Mouse (Mus musculus) midbrain, embryonic 16.5 days (tissue): ENCODE measurements around the gene Rplp0. TPM values are rescaled to one million over a fixed set of nuclear protein-coding genes. Genes with fewer than 3 reads are reported as not detected.
"Not testable (repeated sequence)": the region's sequence is repeated elsewhere in the genome, so short reads cannot be mapped to it uniquely, and the experiment has no call there.

ENCODE experiments used
- ATAC-seq: fragments of 200-750 bp; cut with Nextera tagmentation; 2 replicates; pipeline ENCODE4 v1.8.0; 2017; ENCODE audit warnings: moderate TSS enrichment
- H3K27ac ChIP-seq: fragments of 300-500 bp; sonication (generic); 2 replicates; pipeline ENCODE4 v1.5.1; 2014; ENCODE audit warnings: mild to moderate bottlenecking, low read length, mixed read lengths
- H3K27me3 ChIP-seq: fragments of 300-500 bp; sonication (generic); 2 replicates; pipeline ENCODE4 v1.6.1; 2014; ENCODE audit warnings: low read depth, low read length, mixed read lengths; ENCODE audit not compliant: control insufficient read depth, insufficient read depth
- H3K36me3 ChIP-seq: fragments of 300-500 bp; sonication (generic); 2 replicates; pipeline ENCODE4 v1.6.1; 2014; ENCODE audit warnings: mild to moderate bottlenecking, low read length, moderate library complexity, mixed read lengths; ENCODE audit not compliant: control insufficient read depth, insufficient read depth
- H3K4me1 ChIP-seq: fragments of 300-500 bp; sonication (generic); 2 replicates; pipeline ENCODE4 v1.6.1; 2014; ENCODE audit warnings: mild to moderate bottlenecking, low read length, mixed read lengths; ENCODE audit not compliant: control insufficient read depth, insufficient read depth
- H3K4me2 ChIP-seq: fragments of 300-500 bp; sonication (generic); 2 replicates; pipeline ENCODE4 v1.6.1; 2014; ENCODE audit warnings: mild to moderate bottlenecking, low read length, mixed read lengths
- H3K4me3 ChIP-seq: fragments of 300-500 bp; sonication (generic); 2 replicates; pipeline ENCODE4 v1.5.1; 2014; ENCODE audit warnings: low read depth, mild to moderate bottlenecking, low read length, moderate library complexity, mixed read lengths
- H3K9ac ChIP-seq: fragments of 300-500 bp; sonication (generic); 2 replicates; pipeline ENCODE4 v1.6.1; 2014; ENCODE audit warnings: low read depth, low read length, mixed read lengths
- H3K9me3 ChIP-seq: fragments of 300-500 bp; sonication (generic); replicated peaks from 2 replicates; pipeline ENCODE4 v1.6.1; 2014; ENCODE audit warnings: mild to moderate bottlenecking, low read length, mixed read lengths; ENCODE audit not compliant: control insufficient read depth, poor library complexity, severe bottlenecking
- WGBS: fragments of 180-500 bp; shearing (Covaris S2); extraction: QIAGEN DNeasy Blood & Tissue Kit; methylation state at CpG from one replicate; pipeline ENCODE4 v1.1.7; 2014; 5-methylcytosine and 5-hydroxymethylcytosine counted together
- polyA plus RNA-seq: library from polyadenylated mRNA; unstranded; fragments of >200 nt; fragmentation: Nextera tagmentation; extraction: Ambion mirVana; gene quantifications from 2 replicates; pipeline ENCODE4 v1.2.1, GENCODE M21; 2015

Gene Rplp0
- polyA plus RNA-seq, 1 experiment from 2014 or later = 826 TPM

GRCm38 (mm10) chr5:115569308-115569707 lies 10.0 kb downstream of the Rplp0 start:
- no peak overlapping the region for H3K4me3 ChIP-seq
- H3K4me2 ChIP-seq = no peak overlapping the region
- no peak for ATAC-seq
- 83% methylated on average over 11 of the region's 11 CpGs for WGBS
- peaks cover 11% of the 10 kb centered on the region for H3K36me3 ChIP-seq
- H3K27me3 ChIP-seq = no peaks in the 10 kb centered on the region
- H3K4me1 ChIP-seq = peaks cover 9% of the 10 kb centered on the region
- H3K27ac ChIP-seq = no peak overlapping the region
- H3K9ac ChIP-seq = no peak overlapping the region
- no peaks in the 10 kb centered on the region for H3K9me3 ChIP-seq

DNA sequence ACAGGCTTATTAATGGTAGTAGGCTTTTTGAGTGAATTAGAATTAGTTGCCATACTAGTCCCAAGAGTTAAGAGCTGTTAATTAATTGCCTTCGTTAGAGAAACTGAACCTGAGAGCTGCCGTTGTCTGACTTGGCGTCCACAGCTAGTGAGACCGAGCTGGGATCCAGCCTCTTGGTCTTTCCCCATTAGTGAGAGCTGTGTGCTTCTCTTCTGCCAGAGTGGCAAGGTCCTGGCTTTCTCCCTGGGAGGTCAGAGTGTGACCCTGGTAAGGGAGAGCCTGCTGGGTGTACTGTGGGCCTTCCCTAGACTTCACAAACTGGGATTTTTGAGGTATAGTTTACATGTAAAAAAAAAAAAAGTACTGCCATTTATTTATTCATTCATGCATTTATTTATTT lies 10.5 kb downstream of the Rplp0 start:
- no peaks in the 10 kb centered on the region for H3K27me3 ChIP-seq
- H3K27ac ChIP-seq = no peak overlapping the region
- H3K9me3 ChIP-seq = no peaks in the 10 kb centered on the region
- no peak overlapping the region for H3K4me3 ChIP-seq
- ATAC-seq = no peak
- H3K4me2 ChIP-seq = no peak overlapping the region
- H3K9ac ChIP-seq = no peak overlapping the region
- peaks cover 11% of the 10 kb centered on the region for H3K36me3 ChIP-seq
- peaks cover 9% of the 10 kb centered on the region for H3K4me1 ChIP-seq
- WGBS = 93% methylated on average over 4 of the region's 4 CpGs

DNA sequence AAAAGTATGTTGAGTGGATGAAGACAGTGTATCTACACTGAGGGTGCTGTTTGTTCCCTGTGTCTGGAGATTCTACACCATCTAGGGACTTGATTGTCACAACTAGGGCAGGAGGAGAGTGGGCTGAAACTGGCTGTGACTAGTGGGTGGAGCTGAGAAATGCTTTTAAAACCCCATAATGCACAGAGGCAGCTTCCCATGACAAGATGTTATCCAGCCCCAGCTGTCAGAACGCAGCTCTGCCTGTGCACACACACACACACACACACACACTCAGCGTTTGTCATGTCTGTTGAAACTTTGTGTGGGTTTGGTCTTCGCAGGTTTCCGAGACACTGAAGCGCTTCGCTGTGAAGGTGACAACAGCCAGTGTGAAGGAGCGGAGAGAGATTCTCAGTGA lies 11.8 kb downstream of the Rplp0 start:
- H3K27me3 ChIP-seq = no peaks in the 10 kb centered on the region
- H3K4me3 ChIP-seq = no peak overlapping the region
- WGBS = 96% methylated on average over 7 of the region's 7 CpGs
- H3K36me3 ChIP-seq = peaks cover 18% of the 10 kb centered on the region
- no peaks in the 10 kb centered on the region for H3K9me3 ChIP-seq
- ATAC-seq = no peak
- no peak overlapping the region for H3K27ac ChIP-seq
- no peak overlapping the region for H3K4me2 ChIP-seq
- H3K9ac ChIP-seq = no peak overlapping the region
- H3K4me1 ChIP-seq = peaks cover 4% of the 10 kb centered on the region

DNA sequence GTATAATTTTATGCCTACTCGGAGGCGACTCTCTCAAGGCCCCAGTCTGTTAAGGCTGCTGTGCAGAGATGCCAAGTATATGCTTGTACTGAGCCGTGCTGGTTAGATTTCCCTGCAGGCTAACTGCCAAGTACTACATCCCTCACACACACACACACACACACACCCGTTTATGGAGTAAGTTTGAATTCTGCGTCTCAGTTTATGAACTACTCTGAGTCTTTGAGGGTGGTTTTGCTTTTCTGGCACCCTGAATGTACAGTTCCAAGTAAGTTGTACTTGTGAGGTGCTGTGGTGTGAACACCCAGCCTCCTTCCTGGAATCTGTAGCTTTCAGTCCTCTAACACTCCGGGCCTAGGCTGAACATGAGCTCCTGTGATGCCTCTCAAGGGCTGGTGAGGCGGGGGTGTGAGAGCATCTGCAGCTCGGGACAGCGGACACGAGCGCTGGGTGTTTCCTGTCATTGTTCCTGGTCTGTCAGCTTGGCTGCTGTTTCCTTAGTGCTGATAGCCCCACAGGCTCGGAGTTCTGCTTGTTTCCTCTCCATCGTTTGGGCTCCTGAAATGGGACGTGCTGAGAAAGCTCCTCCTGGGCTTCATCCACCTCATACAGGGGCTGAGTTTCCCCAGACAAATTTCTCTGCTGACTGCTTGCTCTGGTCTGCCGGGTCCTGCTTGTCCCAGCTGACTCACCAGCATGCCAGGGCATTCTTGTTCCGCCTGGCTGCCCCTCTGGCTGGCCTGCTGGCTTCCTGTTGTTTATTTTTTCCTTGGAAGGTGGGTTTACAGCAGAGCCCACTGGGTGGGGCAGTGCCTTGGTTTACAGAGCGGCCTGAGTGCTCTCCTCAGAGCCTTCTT lies 13.6 kb downstream of the Rplp0 start:
- Histone ChIP-seq H3K9me3 (no peaks in the 10 kb centered on the region), H3K4me1 (peaks cover 2% of the 10 kb centered on the region; the same call in 1 of the 2 replicates), H3K27me3 (no peaks in the 10 kb centered on the region), H3K4me2 (no peak overlapping the region), H3K4me3 (no peak overlapping the region), H3K9ac (no peak overlapping the region), H3K27ac (peak overlapping the region; percentile 45; the same call in 1 of the 2 replicates), H3K36me3 (peaks cover 20% of the 10 kb centered on the region)
- no peak for ATAC-seq
- WGBS = 61% methylated on average over 17 of the region's 17 CpGs

DNA sequence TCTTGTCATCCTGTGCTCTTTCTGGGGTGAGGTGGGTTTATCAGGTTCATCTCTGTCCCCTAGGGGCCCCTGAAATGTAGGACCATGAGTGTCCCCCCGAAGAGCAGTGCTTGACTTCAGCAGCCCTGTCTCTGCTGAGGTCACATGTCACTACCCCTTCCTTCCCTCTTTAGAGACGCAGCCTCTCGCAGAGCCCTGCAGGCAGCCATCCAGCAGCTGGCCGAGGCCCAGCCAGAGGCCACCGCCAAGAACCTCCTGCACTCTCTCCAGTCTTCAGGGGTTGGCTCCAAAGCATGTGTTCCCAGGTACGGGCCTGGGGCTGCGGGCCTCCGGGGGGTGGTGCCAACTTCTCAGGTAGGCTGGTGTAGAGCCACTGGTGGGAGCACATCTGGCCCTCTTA lies 15.7 kb downstream of the Rplp0 start:
- ATAC-seq = no peak
- no peak overlapping the region for H3K9ac ChIP-seq
- WGBS = 90% methylated on average over 8 of the region's 8 CpGs
- H3K9me3 ChIP-seq = no peaks in the 10 kb centered on the region
- H3K27me3 ChIP-seq = no peaks in the 10 kb centered on the region
- no peak overlapping the region for H3K4me2 ChIP-seq
- no peaks in the 10 kb centered on the region for H3K4me1 ChIP-seq
- no peak overlapping the region for H3K27ac ChIP-seq
- no peak overlapping the region for H3K4me3 ChIP-seq
- H3K36me3 ChIP-seq = peaks cover 38% of the 10 kb centered on the region

DNA sequence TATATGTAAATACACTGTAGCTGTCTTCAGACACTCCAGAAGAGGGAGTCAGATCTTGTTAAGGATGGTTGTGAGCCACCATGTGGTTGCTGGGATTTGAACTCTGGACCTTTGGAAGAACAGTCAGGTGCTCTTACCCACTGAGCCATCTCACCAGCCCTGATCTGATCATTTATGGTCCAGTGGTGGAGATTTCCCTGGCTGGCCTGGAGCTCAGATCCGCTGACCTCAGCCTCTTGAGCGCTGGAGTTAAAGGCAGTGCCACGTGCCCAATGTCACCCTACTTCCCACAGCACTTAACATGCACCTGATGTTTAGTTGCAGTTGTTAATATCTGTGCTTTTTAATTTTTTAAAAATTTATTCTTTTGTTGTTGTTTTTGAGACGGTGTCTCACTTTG lies 18.4 kb downstream of the Rplp0 start:
- H3K36me3 ChIP-seq = peaks cover 57% of the 10 kb centered on the region
- not testable (repeated sequence) for H3K4me1 ChIP-seq, H3K9ac ChIP-seq, H3K4me2 ChIP-seq, ATAC-seq, H3K4me3 ChIP-seq, H3K27me3 ChIP-seq, H3K27ac ChIP-seq, H3K9me3 ChIP-seq
- 97% methylated on average over 4 of the region's 4 CpGs for WGBS

DNA sequence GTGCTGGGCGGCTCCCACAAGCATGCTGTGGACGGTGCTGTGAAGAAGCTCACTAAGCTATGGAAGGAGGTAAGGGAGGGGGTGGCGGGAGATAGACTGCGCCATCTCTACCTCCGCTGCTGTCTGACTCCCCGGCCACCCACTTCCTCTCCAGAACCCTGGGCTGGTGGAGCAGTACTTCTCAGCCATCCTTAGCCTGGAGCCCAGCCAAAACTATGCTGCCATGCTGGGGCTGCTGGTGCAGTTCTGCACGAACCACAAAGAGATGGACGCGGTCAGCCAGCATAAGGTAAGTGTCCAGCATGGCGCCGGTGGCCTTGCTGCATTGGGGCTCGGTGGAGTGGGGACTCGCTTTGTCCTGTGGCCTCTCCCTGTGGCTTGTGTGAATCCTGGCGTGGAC lies 19.7 kb downstream of the Rplp0 start:
- no peaks in the 10 kb centered on the region for H3K27me3 ChIP-seq
- H3K9ac ChIP-seq = no peak overlapping the region
- no peak overlapping the region for H3K27ac ChIP-seq
- no peak for ATAC-seq
- H3K4me2 ChIP-seq = no peak overlapping the region
- no peak overlapping the region for H3K4me3 ChIP-seq
- no peaks in the 10 kb centered on the region for H3K4me1 ChIP-seq
- peaks cover 5% of the 10 kb centered on the region; the same call in 1 of the 2 replicates for H3K9me3 ChIP-seq
- H3K36me3 ChIP-seq = peaks cover 63% of the 10 kb centered on the region
- WGBS = 94% methylated on average over 14 of the region's 14 CpGs

- no peaks in the 10 kb centered on the region for H3K4me1 ChIP-seq
- H3K4me2 ChIP-seq = no peak overlapping the region
- no peak overlapping the region for H3K27ac ChIP-seq
- H3K9me3 ChIP-seq = peaks cover 5% of the 10 kb centered on the region; the same call in 1 of the 2 replicates
- 86% methylated on average over 5 of the region's 5 CpGs for WGBS
- no peak for ATAC-seq
- H3K9ac ChIP-seq = no peak overlapping the region
- peaks cover 65% of the 10 kb centered on the region for H3K36me3 ChIP-seq
- no peak overlapping the region for H3K4me3 ChIP-seq
- no peaks in the 10 kb centered on the region for H3K27me3 ChIP-seq
Observed at GRCm38 (mm10) chr5:115579363-115579762, 20.1 kb downstream of the Rplp0 start.

DNA sequence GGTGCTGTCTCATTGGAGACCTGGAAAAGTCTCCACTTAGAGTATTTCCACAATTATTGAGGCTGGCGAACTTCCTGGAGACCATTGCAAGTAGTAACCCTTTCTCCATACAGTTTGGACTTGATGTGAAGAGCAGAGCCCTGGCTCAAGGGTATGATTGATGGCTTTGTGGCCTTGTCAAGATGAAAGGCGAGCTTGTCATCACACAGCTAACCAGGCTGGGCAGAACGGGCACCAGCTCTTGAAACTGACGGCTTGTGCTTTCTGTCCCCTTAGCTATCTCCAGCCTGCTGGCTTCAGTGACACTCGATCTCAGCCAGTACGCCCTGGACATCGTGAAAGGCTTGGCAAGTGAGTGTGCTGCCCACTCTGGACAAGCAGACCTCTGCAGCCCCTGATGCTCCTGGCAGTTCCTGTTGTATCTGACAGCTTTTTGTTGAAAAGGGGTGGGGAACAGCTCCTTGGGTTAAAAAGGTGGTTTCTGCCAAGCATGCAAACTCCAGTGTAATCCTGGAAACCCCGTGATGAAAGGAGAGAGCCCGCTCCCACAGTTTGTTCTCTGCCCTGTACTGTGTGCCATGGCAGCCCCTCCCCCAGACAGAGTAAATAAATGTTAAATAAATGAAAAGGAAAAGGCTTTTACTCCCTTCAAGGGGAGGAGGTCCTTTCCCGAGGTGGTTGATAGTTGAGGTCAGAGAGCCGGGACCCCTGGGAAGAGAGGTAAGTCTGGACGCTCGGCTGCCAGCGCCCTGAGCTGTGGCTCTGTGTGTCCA lies 21.1 kb downstream of the Rplp0 start:
- no peak for ATAC-seq
- peaks cover 5% of the 10 kb centered on the region; the same call in 1 of the 2 replicates for H3K9me3 ChIP-seq
- 94% methylated on average over 14 of the region's 14 CpGs for WGBS

More for the DNA sequence above, 21.1 kb downstream of the Rplp0 start:
- no peaks in the 10 kb centered on the region for H3K4me1 ChIP-seq
- H3K4me3 ChIP-seq = no peak overlapping the region
- H3K4me2 ChIP-seq = no peak overlapping the region
- H3K9ac ChIP-seq = no peak overlapping the region
- H3K27me3 ChIP-seq = no peaks in the 10 kb centered on the region
- H3K36me3 ChIP-seq = peaks cover 64% of the 10 kb centered on the region
- H3K27ac ChIP-seq = no peak overlapping the region
